Mouse (Mus musculus) kidney, adult 11 months (tissue): ENCODE data around the gene Sf1.

ENCODE experiments used
- DNase-seq: peaks from one replicate; pipeline ENCODE4 v3.0.0; 2022

The Sf1 gene

GRCm38 (mm10) chr19:6376255-6376564 is 12.7 kb downstream of the Sf1 start:
- DNase-seq, result no peak

DNA sequence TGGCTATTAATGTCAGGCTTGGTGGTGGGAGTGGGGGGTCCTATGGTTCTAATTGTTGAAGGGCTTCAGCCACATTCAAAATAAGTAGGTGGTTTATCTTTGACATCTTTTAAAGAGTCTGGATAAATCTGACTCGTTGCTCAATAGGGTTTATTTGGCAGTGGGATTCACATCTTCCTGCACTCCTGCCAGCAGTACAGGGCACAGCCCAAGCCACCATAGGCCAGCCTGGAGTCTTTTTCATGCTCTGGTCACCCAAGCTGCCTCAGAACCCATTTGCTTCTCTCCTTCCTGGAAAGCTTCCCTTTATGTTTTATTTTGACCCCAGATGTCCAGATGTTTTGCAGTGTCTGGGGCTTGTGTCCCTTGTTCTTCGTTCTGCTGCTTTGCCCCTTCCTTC is 13.2 kb downstream of the Sf1 start:
- DNase-seq, result no peak

GRCm38 (mm10) chr19:6377327-6378040 is 14.0 kb downstream of the Sf1 start:
- no peak for DNase-seq

- no peak for DNase-seq
Observed at GRCm38 (mm10) chr19:6380411-6381166, 17.1 kb downstream of the Sf1 start.

DNA sequence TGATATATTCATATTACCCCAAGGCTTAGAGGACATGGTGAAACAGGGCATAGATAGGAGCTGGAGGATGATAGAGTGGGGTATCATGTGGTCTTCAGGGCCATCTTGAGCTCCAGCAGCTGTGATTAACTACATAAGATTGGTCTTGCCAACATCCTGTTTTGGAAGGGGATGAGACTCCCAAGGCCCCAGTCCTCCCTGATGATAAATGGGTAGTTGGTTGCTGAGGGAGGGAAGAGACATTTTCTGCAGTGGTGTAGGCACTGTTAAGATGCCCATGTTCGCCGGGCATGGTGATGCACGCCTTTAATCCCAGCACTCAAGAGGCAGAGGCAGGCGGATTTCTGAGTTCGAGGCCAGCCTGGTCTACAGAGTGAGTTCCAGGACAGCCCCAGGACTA is 17.7 kb downstream of the Sf1 start:
- no peak for DNase-seq

- DNase-seq, result no peak
Observed at GRCm38 (mm10) chr19:6382323-6382924, 18.9 kb downstream of the Sf1 start.

GRCm38 (mm10) chr19:6383470-6383869 is 20.0 kb downstream of the Sf1 start:
- no peak for DNase-seq

DNA sequence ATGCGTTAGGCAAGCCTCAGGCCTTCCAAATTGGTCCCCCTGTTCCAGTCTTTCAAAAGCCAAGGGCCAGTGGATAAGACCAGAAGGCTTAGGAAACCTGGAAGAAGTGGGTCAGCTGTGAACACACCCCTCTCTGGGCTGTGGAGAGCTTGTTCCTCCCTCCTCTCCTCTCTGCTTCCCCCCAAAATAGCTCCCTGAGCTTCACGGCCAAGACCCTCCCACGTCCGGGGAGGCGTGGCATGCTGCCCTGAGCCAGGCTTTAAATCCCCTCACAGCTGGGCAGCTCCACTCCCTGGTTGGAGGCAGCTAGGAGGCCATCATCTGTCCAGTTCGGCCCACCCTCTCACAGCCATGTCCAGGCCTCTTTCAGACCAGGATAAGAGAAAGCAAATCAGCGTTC is 20.6 kb downstream of the Sf1 start, which contains the start of gene Pygm:
Gene Pygm, plus strand, starts transcription at position 272 of the 400 bp plus-strand sequence.
- peak; percentile 57 for DNase-seq

DNA sequence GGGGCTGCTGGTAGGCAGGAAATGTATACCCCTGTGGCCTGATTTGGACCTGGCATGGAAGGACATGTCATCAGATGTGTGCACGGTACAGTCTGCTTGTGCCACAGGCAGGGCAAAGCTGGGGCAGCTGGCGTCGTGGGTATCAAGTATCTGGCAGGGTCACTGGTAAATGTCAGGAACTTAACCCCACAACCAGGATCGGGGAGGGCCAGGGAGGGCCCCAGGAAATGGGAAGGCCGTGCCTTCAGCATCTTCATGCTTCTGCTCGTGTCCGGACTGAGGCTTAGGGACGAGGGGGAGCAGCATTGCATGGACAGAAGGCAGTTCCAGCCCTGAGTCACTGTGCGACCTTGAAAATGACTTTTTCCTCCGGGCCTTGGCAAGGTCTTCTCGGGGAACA is 21.5 kb downstream of the Sf1 start:
- no peak for DNase-seq

DNA sequence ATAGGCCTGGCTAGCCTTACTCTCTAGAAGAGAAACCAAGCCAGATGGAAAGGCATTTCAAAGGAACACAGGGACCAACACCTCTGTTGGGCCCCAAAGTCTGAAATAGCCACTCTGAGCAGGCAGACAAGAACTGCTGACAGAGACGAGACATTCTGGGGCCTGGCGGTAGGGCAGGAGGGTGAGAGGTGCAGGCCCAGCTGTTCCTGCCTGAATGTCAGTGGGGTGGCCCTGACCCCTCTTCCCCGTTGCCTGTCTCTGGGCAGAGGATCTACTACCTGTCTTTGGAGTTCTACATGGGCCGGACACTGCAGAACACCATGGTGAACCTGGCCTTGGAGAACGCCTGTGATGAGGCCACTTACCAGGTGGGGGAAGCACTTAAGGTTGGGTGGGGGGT is 21.9 kb downstream of the Sf1 start:
- no peak for DNase-seq

- no peak for DNase-seq
Observed at GRCm38 (mm10) chr19:6385821-6386220, 22.3 kb downstream of the Sf1 start.

GRCm38 (mm10) chr19:6386234-6386633 is 22.7 kb downstream of the Sf1 start:
- DNase-seq, result no peak

DNA sequence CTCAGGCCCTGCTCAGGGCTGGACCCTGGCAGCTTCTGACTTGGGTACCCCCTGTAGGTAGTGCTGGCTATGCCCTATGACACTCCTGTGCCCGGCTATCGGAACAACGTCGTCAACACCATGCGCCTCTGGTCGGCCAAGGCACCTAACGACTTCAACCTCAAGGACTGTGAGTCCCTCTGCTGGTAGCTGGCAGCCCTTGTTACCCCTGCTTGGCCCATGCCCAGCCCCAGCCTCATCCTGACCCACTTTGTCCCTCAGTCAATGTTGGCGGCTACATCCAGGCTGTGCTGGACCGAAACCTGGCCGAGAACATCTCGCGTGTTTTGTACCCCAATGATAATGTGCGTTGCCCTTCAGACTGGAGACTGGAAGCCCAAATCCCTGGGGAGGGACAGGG is 24.5 kb downstream of the Sf1 start:
- no peak for DNase-seq

GRCm38 (mm10) chr19:6389803-6390202 is 26.3 kb downstream of the Sf1 start:
- no peak for DNase-seq

DNA sequence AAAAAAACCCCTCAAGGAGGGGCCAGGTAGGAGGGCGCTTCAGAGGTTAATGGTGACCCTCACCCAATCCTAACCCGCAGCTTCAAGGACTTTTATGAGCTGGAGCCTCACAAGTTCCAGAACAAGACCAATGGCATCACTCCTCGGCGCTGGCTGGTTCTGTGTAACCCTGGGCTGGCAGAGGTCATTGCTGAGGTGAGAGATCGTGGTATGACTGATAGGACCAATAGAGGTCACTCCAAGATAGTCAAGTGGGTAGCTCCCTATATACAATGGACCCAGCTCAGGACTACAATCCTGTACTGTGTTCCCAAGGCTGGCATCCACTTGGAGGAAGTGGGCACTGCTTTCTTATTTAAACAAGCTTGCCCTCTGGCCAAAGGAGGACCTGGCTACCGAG is 26.8 kb downstream of the Sf1 start:
- no peak for DNase-seq

- DNase-seq, result no peak
Observed at GRCm38 (mm10) chr19:6392743-6393393, 29.4 kb downstream of the Sf1 start.

DNA sequence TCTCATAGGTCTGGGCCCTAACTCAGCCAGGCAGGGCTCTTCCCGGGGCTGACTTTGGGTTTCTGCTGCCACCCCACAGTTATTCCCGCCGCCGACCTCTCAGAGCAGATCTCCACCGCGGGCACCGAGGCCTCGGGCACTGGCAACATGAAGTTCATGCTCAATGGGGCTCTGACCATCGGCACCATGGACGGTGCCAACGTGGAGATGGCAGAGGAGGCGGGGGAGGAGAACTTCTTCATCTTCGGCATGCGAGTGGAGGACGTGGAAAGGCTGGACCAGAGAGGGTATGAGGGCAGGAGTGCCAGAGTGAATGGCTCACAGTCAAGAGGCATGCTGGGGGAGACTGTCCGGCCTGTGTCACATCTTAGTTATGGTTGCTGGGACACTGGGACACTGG is 30.1 kb downstream of the Sf1 start:
- DNase-seq, result no peak

DNA sequence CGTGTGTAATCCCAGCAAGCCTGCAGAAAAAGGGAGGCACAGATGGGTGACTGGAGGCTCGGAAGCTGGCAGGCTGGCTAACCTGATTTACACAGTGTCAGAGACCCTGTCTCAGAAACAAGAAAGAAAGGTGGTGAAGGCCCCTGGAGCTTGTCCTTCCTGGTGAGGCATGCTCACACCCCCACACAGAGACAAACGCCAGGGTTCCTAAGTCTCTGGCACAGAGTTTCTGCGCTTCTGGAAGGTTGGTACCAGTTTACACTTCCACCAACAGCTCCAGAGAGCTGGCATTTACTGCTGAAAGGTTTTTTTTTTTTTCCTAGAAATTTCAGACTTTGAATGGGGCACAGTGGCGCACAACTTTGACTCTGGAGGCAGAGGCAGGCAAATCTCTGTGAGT is 32.7 kb downstream of the Sf1 start:
- DNase-seq, result no peak

DNA sequence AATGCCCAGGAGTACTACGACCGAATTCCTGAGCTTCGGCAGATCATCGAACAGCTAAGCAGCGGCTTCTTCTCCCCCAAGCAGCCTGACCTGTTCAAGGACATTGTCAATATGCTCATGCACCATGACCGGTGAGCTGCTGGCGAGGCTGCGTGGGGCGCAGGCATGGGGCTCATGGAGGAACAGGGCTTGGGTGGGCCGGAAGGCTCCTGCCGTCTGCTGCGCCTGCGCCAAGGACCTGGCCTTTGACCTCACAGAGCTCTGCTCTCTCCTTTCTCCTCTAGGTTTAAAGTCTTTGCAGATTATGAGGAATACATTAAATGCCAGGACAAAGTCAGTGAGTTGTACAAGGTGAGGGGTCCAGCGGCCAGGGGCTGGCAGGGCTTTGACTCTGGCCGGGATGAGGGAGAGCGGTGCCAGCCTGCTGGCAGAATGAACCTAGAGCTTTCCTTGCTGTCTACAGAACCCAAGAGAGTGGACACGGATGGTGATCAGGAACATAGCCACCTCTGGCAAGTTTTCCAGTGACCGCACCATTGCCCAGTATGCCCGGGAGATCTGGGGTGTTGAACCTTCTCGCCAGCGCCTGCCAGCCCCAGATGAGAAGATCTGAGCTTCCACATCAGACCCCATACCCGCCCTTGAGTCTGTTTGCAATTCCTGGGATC is 34.2 kb downstream of the Sf1 start:
- peak; percentile 56 for DNase-seq

- DNase-seq, result peak; percentile 66
Observed at GRCm38 (mm10) chr19:6398447-6399284, 35.2 kb downstream of the Sf1 start.

DNA sequence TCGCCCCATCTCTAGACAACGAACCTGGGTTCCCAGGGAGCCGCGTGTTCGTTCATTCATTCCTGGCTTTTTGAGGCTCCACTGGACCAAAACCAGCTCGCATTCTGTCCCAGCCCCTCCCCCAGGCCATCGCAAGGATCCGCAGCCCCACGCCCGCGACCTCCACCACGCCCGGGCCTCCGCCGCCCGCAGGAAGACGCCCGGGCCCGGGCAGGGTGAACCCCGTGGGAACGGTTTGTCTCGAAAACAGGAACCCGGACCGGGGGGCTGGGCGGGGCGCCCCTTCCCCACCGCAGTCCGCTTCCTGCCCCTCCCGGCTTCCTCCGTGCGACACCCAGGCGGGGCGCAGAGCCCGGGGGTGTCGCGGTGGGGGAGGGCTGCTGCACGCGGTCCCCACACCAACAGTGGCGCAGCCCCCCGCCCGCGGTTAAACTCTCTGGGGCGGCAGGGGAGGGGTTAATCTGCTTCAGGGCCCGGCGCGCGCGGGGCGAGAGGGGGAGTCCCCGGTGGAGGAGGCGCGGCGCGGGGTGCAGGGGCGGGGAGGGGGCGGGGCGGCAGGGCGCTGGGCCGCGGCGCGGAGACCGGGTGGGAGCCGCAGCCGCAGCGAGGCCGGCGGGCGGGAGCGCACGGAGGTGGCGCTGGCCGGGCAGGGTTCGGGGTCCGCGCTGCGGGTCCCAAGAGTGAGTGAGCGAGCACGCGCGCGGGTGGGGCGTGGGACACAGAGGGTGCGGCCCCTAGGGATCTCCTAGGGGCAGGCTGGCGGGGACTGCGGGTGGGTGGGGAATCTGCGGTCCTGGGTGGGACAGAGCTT is 36.0 kb downstream of the Sf1 start, which contains the start of gene Rasgrp2:
Gene Rasgrp2, plus strand, starts transcription at position 56 of the 811 bp plus-strand sequence.
- DNase-seq, result peak; percentile 52
